Mouse (Mus musculus): ENCODE measurements around the gene Spcs2. TPM values are rescaled to one million over a fixed set of nuclear protein-coding genes. Genes with fewer than 3 reads are reported as not detected.
A peak's percentile ranks its signal among the peaks of the same experiment; 100 is the strongest.
"Not testable (repeated sequence)": the region's sequence is repeated elsewhere in the genome, so short reads cannot be mapped to it uniquely, and the experiment has no call there.

The Spcs2 gene
- polyA plus RNA-seq, 1 experiment from 2014 or later: 165 TPM

- no peaks in the 10 kb centered on the region for H3K9me3 ChIP-seq (ENCODE audit: low read length)
- 87% methylated on average over 2 of the region's 2 CpGs for WGBS (ENCODE audit: insufficient replicate concordance)
These were observed 52.4 kb downstream of the Spcs2 start for GRCm38 (mm10) chr7:99810814-99811213.

GRCm38 (mm10) chr7:99807043-99807442 is 56.2 kb downstream of the Spcs2 start:
- H3K9ac ChIP-seq (replicated peaks); H3K27me3 ChIP-seq (ENCODE audit: insufficient read depth, low read length); ATAC-seq; H3K27ac ChIP-seq (ENCODE audit: low read depth); H3K4me3 ChIP-seq (ENCODE audit: low read depth, low read length); DNase-seq; H3K4me1 ChIP-seq (ENCODE audit: insufficient read depth); H3K36me3 ChIP-seq (replicated peaks; ENCODE audit: insufficient read depth, low read length); H3K9me3 ChIP-seq (ENCODE audit: low read length); H3K4me2 ChIP-seq (ENCODE audit: low read depth, low read length): not testable (repeated sequence)
- WGBS (ENCODE audit: insufficient replicate concordance): 62% methylated on average over 7 of the region's 7 CpGs
- TF ChIP-seq EP300 (IDR thresholded peaks at IDR 0.05; ENCODE audit: low read depth): peak; percentile 46; the same call in 1 of the 2 replicates

More at GRCm38 (mm10) chr7:99810814-99811213, 52.4 kb downstream of the Spcs2 start:
- Histone ChIP-seq H3K4me3 (ENCODE audit: low read depth, low read length) (no peak overlapping the region), H3K27me3 (ENCODE audit: insufficient read depth, low read length) (no peaks in the 10 kb centered on the region), H3K27ac (ENCODE audit: low read depth) (no peak overlapping the region), H3K4me1 (ENCODE audit: insufficient read depth) (no peaks in the 10 kb centered on the region), H3K36me3 (replicated peaks; ENCODE audit: insufficient read depth, low read length) (peaks cover 17% of the 10 kb centered on the region; the same call in 1 of the 2 replicates), H3K4me2 (ENCODE audit: low read depth, low read length) (no peak overlapping the region), H3K9ac (replicated peaks) (no peak overlapping the region)
- DNase-seq (no peak), ATAC-seq (no peak)
- TF ChIP-seq EP300 (IDR thresholded peaks at IDR 0.05; ENCODE audit: low read depth) (no peak), CTCF (IDR thresholded peaks at IDR 0.05; ENCODE audit: low read depth) (no peak)

- Histone ChIP-seq H3K27me3 (ENCODE audit: insufficient read depth, low read length) (no peaks in the 10 kb centered on the region), H3K27ac (ENCODE audit: low read depth) (no peak overlapping the region), H3K4me3 (ENCODE audit: low read depth, low read length) (no peak overlapping the region), H3K4me2 (ENCODE audit: low read depth, low read length) (no peak overlapping the region), H3K9me3 (ENCODE audit: low read length) (no peaks in the 10 kb centered on the region), H3K9ac (replicated peaks) (no peak overlapping the region), H3K36me3 (replicated peaks; ENCODE audit: insufficient read depth, low read length) (0 out of 2 replicates have a peak, but pooled peaks cover 2% of the 10 kb centered on the region), H3K4me1 (ENCODE audit: insufficient read depth) (peaks cover 3% of the 10 kb centered on the region; the same call in 1 of the 2 replicates)
- DNase-seq (no peak), ATAC-seq (no peak)
- WGBS (ENCODE audit: insufficient replicate concordance): 36% methylated on average over 1 of the region's 1 CpGs
- TF ChIP-seq EP300 (IDR thresholded peaks at IDR 0.05; ENCODE audit: low read depth) (no peak), CTCF (IDR thresholded peaks at IDR 0.05; ENCODE audit: low read depth) (no peak)
These were observed 57.9 kb downstream of the Spcs2 start for GRCm38 (mm10) chr7:99805340-99805739.

GRCm38 (mm10) chr7:99804033-99804432 is 59.2 kb downstream of the Spcs2 start:
- not testable (repeated sequence) for H3K27me3 ChIP-seq (ENCODE audit: insufficient read depth, low read length); H3K9me3 ChIP-seq (ENCODE audit: low read length); H3K9ac ChIP-seq (replicated peaks); DNase-seq; H3K4me1 ChIP-seq (ENCODE audit: insufficient read depth); H3K36me3 ChIP-seq (replicated peaks; ENCODE audit: insufficient read depth, low read length); H3K4me3 ChIP-seq (ENCODE audit: low read depth, low read length)
- 62% methylated on average over 3 of the region's 3 CpGs for WGBS (ENCODE audit: insufficient replicate concordance)
- peak; percentile 56; the same call in 1 of the 2 replicates for ATAC-seq
- peak overlapping the region; percentile 57 for H3K27ac ChIP-seq (ENCODE audit: low read depth)
- peak overlapping the region; percentile 44; the same call in 1 of the 2 replicates for H3K4me2 ChIP-seq (ENCODE audit: low read depth, low read length)

GRCm38 (mm10) chr7:99803535-99803934 is 59.7 kb downstream of the Spcs2 start:
- TF ChIP-seq CTCF (IDR thresholded peaks at IDR 0.05; ENCODE audit: low read depth): no peak
- TF ChIP-seq EP300 (IDR thresholded peaks at IDR 0.05; ENCODE audit: low read depth): no peak
- Histone ChIP-seq H3K4me2 (ENCODE audit: low read depth, low read length) (peak overlapping the region; percentile 44; the same call in 1 of the 2 replicates), H3K36me3 (replicated peaks; ENCODE audit: insufficient read depth, low read length) (no peaks in the 10 kb centered on the region), H3K27ac (ENCODE audit: low read depth) (peak overlapping the region; percentile 57), H3K27me3 (ENCODE audit: insufficient read depth, low read length) (0 out of 2 replicates have a peak, but pooled peaks cover 4% of the 10 kb centered on the region), H3K4me1 (ENCODE audit: insufficient read depth) (peaks cover 9% of the 10 kb centered on the region), H3K9me3 (ENCODE audit: low read length) (no peaks in the 10 kb centered on the region), H3K9ac (replicated peaks) (no peak overlapping the region), H3K4me3 (ENCODE audit: low read depth, low read length) (no peak overlapping the region)
- no peak for DNase-seq
- ATAC-seq: peak; percentile 54
- WGBS (ENCODE audit: insufficient replicate concordance): 44% methylated on average over 8 of the region's 8 CpGs

- TF ChIP-seq EP300 (IDR thresholded peaks at IDR 0.05; ENCODE audit: low read depth): no peak; the same call in 1 of the 2 replicates
- no peak for TF ChIP-seq CTCF (IDR thresholded peaks at IDR 0.05; ENCODE audit: low read depth)
- peaks cover 10% of the 10 kb centered on the region for H3K4me1 ChIP-seq (ENCODE audit: insufficient read depth)
- no peak overlapping the region for H3K27ac ChIP-seq (ENCODE audit: low read depth)
- H3K4me2 ChIP-seq (ENCODE audit: low read depth, low read length): 0 out of 2 replicates have a peak overlapping the region, but pooled peaks have one; percentile 2
- no peak overlapping the region for H3K9ac ChIP-seq (replicated peaks)
- no peak overlapping the region for H3K4me3 ChIP-seq (ENCODE audit: low read depth, low read length)
- no peaks in the 10 kb centered on the region for H3K36me3 ChIP-seq (replicated peaks; ENCODE audit: insufficient read depth, low read length)
- 0 out of 2 replicates have a peak, but pooled peaks cover 9% of the 10 kb centered on the region for H3K27me3 ChIP-seq (ENCODE audit: insufficient read depth, low read length)
- peak; percentile 55; the same call in 1 of the 2 replicates for ATAC-seq
- DNase-seq: no peak
- WGBS (ENCODE audit: insufficient replicate concordance): 61% methylated on average over 7 of the region's 7 CpGs
- H3K9me3 ChIP-seq (ENCODE audit: low read length): no peaks in the 10 kb centered on the region
These were observed 64.1 kb downstream of the Spcs2 start for GRCm38 (mm10) chr7:99799118-99799517.
